Mouse (Mus musculus) layer of hippocampus, postnatal 25 days (tissue): ENCODE results near the gene Runx1. TPM values are rescaled to one million over a fixed set of nuclear protein-coding genes. Genes with fewer than 3 reads are reported as not detected.

Experiments used
- DNase-seq, 2 experiments: peaks; one replicate each; pipeline ENCODE4 v3.0.0; 2022; ENCODE audit warnings: mixed read lengths in 2 of 2, low spot score in 1 of 2; ENCODE audit errors: extremely low spot score in 1 of 2
- total RNA-seq, 2 experiments: library from RNA; stranded (reverse); gene quantifications; 2 replicates each; pipeline ENCODE4 v1.2.3; 2021

Runx1 gene
- total RNA-seq, 2 experiments from 2014 or later = 0.74 to 2.1 TPM

GRCm38 (mm10) chr16:92674916-92675450, 151.0 kb downstream of the Runx1 start:
- DNase-seq = no peak

- no peak for DNase-seq
These were observed 151.7 kb downstream of the Runx1 start for GRCm38 (mm10) chr16:92674121-92674816.

GRCm38 (mm10) chr16:92668807-92669206, 157.1 kb downstream of the Runx1 start:
- DNase-seq = no peak

GRCm38 (mm10) chr16:92661757-92662156, 164.2 kb downstream of the Runx1 start:
- no peak for DNase-seq

- no peak for DNase-seq
These were observed 169.2 kb downstream of the Runx1 start for GRCm38 (mm10) chr16:92656750-92657149.

GRCm38 (mm10) chr16:92654294-92654950, 171.5 kb downstream of the Runx1 start:
- DNase-seq = no peak

GRCm38 (mm10) chr16:92653816-92654215, 172.1 kb downstream of the Runx1 start:
- no peak for DNase-seq

- no peak for DNase-seq
These were observed 174.7 kb downstream of the Runx1 start for GRCm38 (mm10) chr16:92651256-92651655.

GRCm38 (mm10) chr16:92646153-92646552, 179.8 kb downstream of the Runx1 start:
- DNase-seq = no peak

- DNase-seq = no peak
These were observed 180.4 kb downstream of the Runx1 start for GRCm38 (mm10) chr16:92645423-92646115.

- no peak for DNase-seq
These were observed 181.1 kb downstream of the Runx1 start for GRCm38 (mm10) chr16:92644718-92645422.

GRCm38 (mm10) chr16:92644315-92644714, 181.6 kb downstream of the Runx1 start:
- no peak for DNase-seq

- no peak for DNase-seq
These were observed 183.7 kb downstream of the Runx1 start for GRCm38 (mm10) chr16:92642283-92642682.

- DNase-seq = no peak
These were observed 184.9 kb downstream of the Runx1 start for GRCm38 (mm10) chr16:92641053-92641452.

- DNase-seq = no peak
These were observed 186.9 kb downstream of the Runx1 start for GRCm38 (mm10) chr16:92639093-92639492.

GRCm38 (mm10) chr16:92637033-92637432, 188.9 kb downstream of the Runx1 start:
- no peak for DNase-seq

GRCm38 (mm10) chr16:92632115-92632763, 193.7 kb downstream of the Runx1 start:
- no peak for DNase-seq

GRCm38 (mm10) chr16:92631637-92632036, 194.3 kb downstream of the Runx1 start:
- no peak for DNase-seq

- no peak for DNase-seq
These were observed 195.0 kb downstream of the Runx1 start for GRCm38 (mm10) chr16:92630950-92631349.

GRCm38 (mm10) chr16:92629829-92630228, 196.1 kb downstream of the Runx1 start:
- no peak for DNase-seq
